Mouse (Mus musculus) liver, adult 2 months (tissue): Measurements from ENCODE around the gene Abcb10.

Experiments
- CTCF ChIP-seq: fragments of 200-500 bp; IDR thresholded peaks from 2 replicates; pipeline ENCODE4 v1.5.1; 2011; ENCODE audit warnings: low read depth, low read length, control low read depth
- POLR2A ChIP-seq: fragments of 200-500 bp; IDR thresholded peaks from 2 replicates; pipeline ENCODE4 v1.6.1; 2011; ENCODE audit warnings: low read length, control low read depth; ENCODE audit not compliant: insufficient read depth; ENCODE audit errors: extremely low read depth

GRCm38 (mm10) chr8:123953686-123954085 is 29.2 kb downstream of the Abcb10 start:
- TF ChIP-seq CTCF (no peak), POLR2A (no peak)
